Mouse (Mus musculus): ENCODE measurements around the gene Txnrd2. TPM values are rescaled to one million over a fixed set of nuclear protein-coding genes. Genes with fewer than 3 reads are reported as not detected.

The Txnrd2 gene
- polyA plus RNA-seq, 1 experiment from 2014 or later, result 24.8 TPM

DNA sequence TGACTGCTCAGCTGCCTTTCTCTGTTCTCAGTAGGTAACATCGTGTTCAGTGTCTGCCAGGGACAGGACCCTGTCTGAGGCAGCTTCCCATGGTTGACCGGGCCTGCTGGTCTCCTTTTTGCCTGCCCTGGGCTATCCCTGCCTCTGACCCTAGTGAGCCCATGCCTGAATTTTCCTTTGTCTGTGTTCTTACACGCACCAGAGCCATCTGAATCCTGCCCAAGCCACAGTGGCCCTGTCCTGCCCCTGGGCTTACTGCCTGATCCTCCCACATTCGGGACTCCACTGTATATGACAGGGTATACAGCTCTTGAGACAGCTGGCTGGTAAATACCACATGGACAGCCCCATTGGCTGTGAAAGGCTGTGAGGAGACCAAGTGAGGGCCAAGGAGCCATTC is 16.4 kb upstream of the Txnrd2 start:
- Histone ChIP-seq H3K9ac (ENCODE audit: low read length) (no peak overlapping the region), H3K4me1 (replicated peaks; ENCODE audit: control insufficient read depth, insufficient read depth, low read length) (peaks cover 8% of the 10 kb centered on the region; the same call in 1 of the 2 replicates), H3K27ac (ENCODE audit: low read depth, low read length) (no peak overlapping the region; the same call in 1 of the 2 replicates), H3K9me3 (ENCODE audit: control insufficient read depth, low read length) (no peaks in the 10 kb centered on the region), H3K4me2 (ENCODE audit: low read depth, low read length, severe bottlenecking) (no peak overlapping the region), H3K36me3 (ENCODE audit: control insufficient read depth, insufficient read depth, low read length) (peaks cover 6% of the 10 kb centered on the region; the same call in 1 of the 2 replicates), H3K4me3 (ENCODE audit: low read depth, low read length) (no peak overlapping the region), H3K27me3 (ENCODE audit: control insufficient read depth, insufficient read depth, low read length) (no peaks in the 10 kb centered on the region)
- 67% methylated on average over 4 of the region's 4 CpGs for WGBS
- ATAC-seq (replicated peaks; ENCODE audit: low FRiP score) (no peak), DNase-seq (ENCODE audit: low spot score) (no peak)

DNA sequence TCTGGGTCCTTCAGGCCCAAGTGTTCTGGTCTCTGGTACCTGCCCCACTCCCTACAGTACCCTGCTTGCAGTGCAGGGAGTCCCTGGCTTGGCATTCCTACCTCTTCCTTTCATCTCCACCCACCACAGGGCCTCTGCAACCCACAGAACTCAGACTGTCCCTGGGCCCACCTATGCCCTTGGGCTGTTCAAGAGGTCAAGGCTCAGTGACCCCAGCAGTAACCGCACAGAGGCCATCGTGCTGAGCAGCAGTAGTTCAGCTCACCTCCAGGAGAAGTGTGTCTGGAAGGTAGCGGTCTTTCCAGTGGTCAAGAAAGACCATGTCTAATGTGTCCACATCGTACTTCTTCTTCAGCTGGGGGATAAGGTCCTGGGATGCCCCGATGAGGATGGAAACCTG is 15.8 kb upstream of the Txnrd2 start:
- Histone ChIP-seq H3K9ac (ENCODE audit: low read length) (no peak overlapping the region), H3K4me2 (ENCODE audit: low read depth, low read length, severe bottlenecking) (no peak overlapping the region), H3K36me3 (ENCODE audit: control insufficient read depth, insufficient read depth, low read length) (no peaks in the 10 kb centered on the region), H3K27ac (ENCODE audit: low read depth, low read length) (no peak overlapping the region), H3K27me3 (ENCODE audit: control insufficient read depth, insufficient read depth, low read length) (no peaks in the 10 kb centered on the region), H3K4me3 (ENCODE audit: low read depth, low read length) (no peak overlapping the region), H3K9me3 (ENCODE audit: control insufficient read depth, low read length) (no peaks in the 10 kb centered on the region), H3K4me1 (replicated peaks; ENCODE audit: control insufficient read depth, insufficient read depth, low read length) (peaks cover 7% of the 10 kb centered on the region; the same call in 1 of the 2 replicates)
- ATAC-seq (replicated peaks; ENCODE audit: low FRiP score) (no peak), DNase-seq (ENCODE audit: low spot score) (no peak)
- WGBS, result 80% methylated on average over 5 of the region's 5 CpGs

DNA sequence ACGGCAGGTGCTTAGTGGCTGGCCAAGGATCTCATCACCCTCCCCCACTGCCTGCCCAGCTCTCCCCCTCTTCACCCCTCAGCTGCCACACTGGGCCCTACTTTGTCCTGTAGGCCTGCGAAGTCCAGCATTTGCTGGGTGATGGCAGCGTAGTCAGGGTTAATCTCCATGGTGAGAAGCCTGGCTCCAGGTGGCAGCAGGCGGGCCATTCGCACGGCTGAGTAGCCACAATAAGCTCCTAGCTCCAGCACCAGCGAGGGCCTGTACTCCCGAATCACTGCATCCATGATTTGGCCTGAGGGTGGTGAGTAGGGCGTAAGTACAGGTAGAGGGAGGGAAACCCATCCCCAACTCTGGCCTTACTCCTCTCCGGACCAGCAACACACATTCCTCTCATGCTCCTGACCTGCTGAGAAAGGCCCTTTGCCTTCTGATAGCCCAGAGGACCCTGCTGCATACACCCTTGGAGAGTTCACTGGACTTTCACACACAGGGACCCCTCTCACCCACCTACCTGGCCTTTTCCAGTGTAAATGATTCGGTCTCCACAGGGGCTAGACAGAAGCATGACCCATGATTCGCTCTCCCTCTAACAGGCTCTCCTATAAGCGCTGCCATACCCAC is 15.0 kb upstream of the Txnrd2 start:
- DNase-seq (ENCODE audit: low spot score) (no peak), ATAC-seq (replicated peaks; ENCODE audit: low FRiP score) (no peak)
- H3K4me1 ChIP-seq (replicated peaks; ENCODE audit: control insufficient read depth, insufficient read depth, low read length), result peaks cover 6% of the 10 kb centered on the region; the same call in 1 of the 2 replicates
- no peaks in the 10 kb centered on the region for H3K27me3 ChIP-seq (ENCODE audit: control insufficient read depth, insufficient read depth, low read length)
- no peak overlapping the region for H3K9ac ChIP-seq (ENCODE audit: low read length)
- H3K27ac ChIP-seq (ENCODE audit: low read depth, low read length), result no peak overlapping the region
- 57% methylated on average over 13 of the region's 13 CpGs for WGBS
- H3K4me3 ChIP-seq (ENCODE audit: low read depth, low read length), result no peak overlapping the region
- H3K4me2 ChIP-seq (ENCODE audit: low read depth, low read length, severe bottlenecking), result no peak overlapping the region
- H3K9me3 ChIP-seq (ENCODE audit: control insufficient read depth, low read length), result no peaks in the 10 kb centered on the region
- H3K36me3 ChIP-seq (ENCODE audit: control insufficient read depth, insufficient read depth, low read length), result no peaks in the 10 kb centered on the region

DNA sequence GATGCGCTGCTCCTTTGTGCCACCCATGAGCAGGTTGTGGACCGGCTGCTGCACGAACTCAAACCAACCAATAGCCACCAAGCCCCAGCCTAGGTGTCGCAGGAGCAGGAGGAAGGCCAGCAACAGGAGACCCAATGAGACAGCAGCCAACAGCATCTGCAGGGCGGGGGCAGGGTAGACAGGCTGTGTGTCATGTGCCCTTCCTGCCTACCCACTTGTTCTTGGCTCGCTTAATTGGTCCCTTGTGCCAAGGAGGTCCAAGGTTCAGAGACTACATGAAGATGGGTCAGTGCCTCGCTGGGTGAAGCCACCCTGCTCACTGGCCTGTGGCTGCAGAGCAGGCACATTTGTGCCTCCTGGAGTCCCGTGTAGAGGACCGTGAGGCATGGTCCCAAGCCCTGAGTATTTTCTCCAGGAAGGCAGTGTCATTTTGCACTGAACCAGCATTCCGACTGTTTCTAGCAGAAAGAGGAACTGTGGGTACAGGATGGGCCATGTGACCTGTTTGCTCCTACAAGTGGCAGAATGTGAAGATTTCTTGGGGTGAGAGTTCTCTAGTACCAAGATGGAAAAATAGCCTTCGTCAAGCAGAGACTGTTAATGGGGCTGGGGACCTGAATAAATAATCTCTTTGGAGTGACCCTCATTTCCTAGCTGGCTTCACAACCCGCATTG is 14.2 kb upstream of the Txnrd2 start:
- Histone ChIP-seq H3K4me3 (ENCODE audit: low read depth, low read length) (no peak overlapping the region), H3K27ac (ENCODE audit: low read depth, low read length) (no peak overlapping the region), H3K27me3 (ENCODE audit: control insufficient read depth, insufficient read depth, low read length) (no peaks in the 10 kb centered on the region), H3K9me3 (ENCODE audit: control insufficient read depth, low read length) (no peaks in the 10 kb centered on the region), H3K9ac (ENCODE audit: low read length) (no peak overlapping the region), H3K36me3 (ENCODE audit: control insufficient read depth, insufficient read depth, low read length) (no peaks in the 10 kb centered on the region), H3K4me1 (replicated peaks; ENCODE audit: control insufficient read depth, insufficient read depth, low read length) (peaks cover 6% of the 10 kb centered on the region; the same call in 1 of the 2 replicates), H3K4me2 (ENCODE audit: low read depth, low read length, severe bottlenecking) (no peak overlapping the region)
- WGBS, result 84% methylated on average over 12 of the region's 12 CpGs
- no peak for DNase-seq (ENCODE audit: low spot score)
- no peak for ATAC-seq (replicated peaks; ENCODE audit: low FRiP score)

DNA sequence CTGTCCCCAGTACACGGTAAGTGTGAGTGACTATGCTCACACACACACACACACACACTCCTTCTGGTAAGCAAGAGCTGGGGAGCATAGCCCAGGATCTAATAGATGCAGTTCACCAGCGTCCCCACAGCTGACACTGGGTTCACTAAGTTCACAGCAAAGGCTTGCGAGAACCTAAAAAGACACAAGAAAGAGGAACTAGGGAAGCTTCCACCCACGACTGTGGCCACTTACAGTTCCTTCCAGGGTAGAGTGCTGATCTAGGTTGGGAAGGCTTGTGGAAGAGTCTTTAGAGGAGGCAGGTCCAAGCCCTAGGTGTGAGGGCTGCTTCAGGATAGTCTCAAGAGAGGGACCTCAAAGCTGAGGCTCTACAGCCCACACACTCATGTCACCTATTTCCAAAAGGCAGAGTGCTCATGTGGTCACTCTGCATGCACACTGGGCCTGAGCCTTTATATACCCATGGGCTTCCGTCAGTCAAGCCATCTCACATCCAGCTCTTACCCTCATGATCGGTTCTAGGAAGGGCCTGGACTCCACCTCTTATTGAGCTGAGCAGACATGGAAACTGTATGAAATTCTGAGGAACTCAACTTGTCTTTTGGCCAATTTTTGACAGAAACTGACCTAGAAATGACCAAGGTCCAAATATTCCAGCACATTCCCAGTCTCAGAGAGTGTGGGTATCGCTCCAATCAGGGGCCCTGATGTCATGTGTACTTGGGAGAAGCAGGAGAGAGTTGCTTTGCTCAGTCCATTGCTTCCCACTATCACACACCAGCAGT is 13.0 kb upstream of the Txnrd2 start:
- Histone ChIP-seq H3K9me3 (ENCODE audit: control insufficient read depth, low read length) (no peaks in the 10 kb centered on the region), H3K4me2 (ENCODE audit: low read depth, low read length, severe bottlenecking) (no peak overlapping the region), H3K27me3 (ENCODE audit: control insufficient read depth, insufficient read depth, low read length) (no peaks in the 10 kb centered on the region), H3K4me1 (replicated peaks; ENCODE audit: control insufficient read depth, insufficient read depth, low read length) (peaks cover 6% of the 10 kb centered on the region; the same call in 1 of the 2 replicates), H3K9ac (ENCODE audit: low read length) (no peak overlapping the region), H3K4me3 (ENCODE audit: low read depth, low read length) (no peak overlapping the region), H3K27ac (ENCODE audit: low read depth, low read length) (no peak overlapping the region), H3K36me3 (ENCODE audit: control insufficient read depth, insufficient read depth, low read length) (no peaks in the 10 kb centered on the region)
- 89% methylated on average over 7 of the region's 7 CpGs for WGBS
- DNase-seq (ENCODE audit: low spot score) (no peak), ATAC-seq (replicated peaks; ENCODE audit: low FRiP score) (no peak)

DNA sequence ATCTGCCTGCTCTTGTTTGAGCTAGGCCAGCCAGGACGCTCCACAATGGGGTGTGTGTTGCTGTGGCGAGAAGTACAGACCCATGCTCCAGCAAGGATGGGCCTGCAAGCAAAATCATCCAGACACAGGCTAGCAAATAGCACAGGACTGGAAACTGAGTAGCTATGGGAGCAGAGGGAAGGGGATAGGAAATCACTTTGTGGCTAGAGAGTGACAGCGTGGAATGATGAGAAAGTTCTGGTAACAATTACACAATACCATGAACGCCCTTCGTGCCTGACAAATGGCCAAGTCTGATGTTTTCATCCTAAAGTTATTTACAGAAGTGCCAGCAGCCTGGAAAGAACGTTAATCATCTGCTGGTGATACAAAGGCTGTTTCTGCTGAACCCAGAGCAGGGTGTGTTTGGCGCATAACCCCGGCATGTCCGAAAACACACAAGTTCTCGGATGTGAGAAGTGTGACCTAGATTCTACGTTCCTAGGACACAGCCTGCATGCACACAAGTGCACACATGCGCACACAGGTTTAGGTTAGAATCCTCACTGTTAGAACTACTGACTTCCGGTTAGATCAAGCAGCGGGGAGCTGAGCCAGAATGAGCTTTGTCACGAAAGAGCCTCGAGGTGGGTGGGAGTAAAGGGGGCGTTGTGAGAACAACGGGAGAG is 10.0 kb upstream of the Txnrd2 start:
- ATAC-seq (replicated peaks; ENCODE audit: low FRiP score), result no peak
- 89% methylated on average over 18 of the region's 18 CpGs for WGBS
- H3K4me1 ChIP-seq (replicated peaks; ENCODE audit: control insufficient read depth, insufficient read depth, low read length), result peaks cover 4% of the 10 kb centered on the region; the same call in 1 of the 2 replicates
- no peaks in the 10 kb centered on the region for H3K9me3 ChIP-seq (ENCODE audit: control insufficient read depth, low read length)
- H3K27me3 ChIP-seq (ENCODE audit: control insufficient read depth, insufficient read depth, low read length), result no peaks in the 10 kb centered on the region
- H3K4me2 ChIP-seq (ENCODE audit: low read depth, low read length, severe bottlenecking), result no peak overlapping the region
- no peak overlapping the region for H3K9ac ChIP-seq (ENCODE audit: low read length)
- DNase-seq (ENCODE audit: low spot score), result no peak
- H3K36me3 ChIP-seq (ENCODE audit: control insufficient read depth, insufficient read depth, low read length), result no peaks in the 10 kb centered on the region
- H3K4me3 ChIP-seq (ENCODE audit: low read depth, low read length), result no peak overlapping the region
- H3K27ac ChIP-seq (ENCODE audit: low read depth, low read length), result no peak overlapping the region

DNA sequence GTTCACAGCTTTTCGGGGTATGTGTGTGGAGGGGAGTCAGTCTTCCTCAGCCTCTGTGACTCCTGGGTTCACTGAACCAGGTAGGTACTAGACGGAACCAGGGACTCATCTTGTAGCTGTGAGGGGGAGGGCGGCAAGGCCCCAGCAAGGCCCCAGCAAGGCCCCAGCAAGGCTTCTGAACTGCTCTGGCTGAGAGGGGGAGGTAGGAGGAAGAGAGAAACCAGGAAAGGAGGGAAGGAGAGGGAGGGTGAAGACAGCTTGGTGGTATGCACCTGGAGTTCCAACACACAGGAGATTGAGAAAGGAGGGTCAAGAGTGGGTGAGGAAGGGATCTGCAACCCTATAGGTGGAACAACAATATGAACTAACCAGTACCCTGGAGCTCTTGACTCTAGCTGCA is 9.3 kb upstream of the Txnrd2 start:
- H3K27me3 ChIP-seq (ENCODE audit: control insufficient read depth, insufficient read depth, low read length), result no peaks in the 10 kb centered on the region
- H3K9ac ChIP-seq (ENCODE audit: low read length), result no peak overlapping the region
- WGBS, result 94% methylated on average over 3 of the region's 3 CpGs
- no peak overlapping the region for H3K4me3 ChIP-seq (ENCODE audit: low read depth, low read length)
- no peak overlapping the region for H3K4me2 ChIP-seq (ENCODE audit: low read depth, low read length, severe bottlenecking)
- H3K36me3 ChIP-seq (ENCODE audit: control insufficient read depth, insufficient read depth, low read length), result no peaks in the 10 kb centered on the region
- no peak overlapping the region for H3K27ac ChIP-seq (ENCODE audit: low read depth, low read length)
- peaks cover 2% of the 10 kb centered on the region; the same call in 1 of the 2 replicates for H3K4me1 ChIP-seq (replicated peaks; ENCODE audit: control insufficient read depth, insufficient read depth, low read length)
- H3K9me3 ChIP-seq (ENCODE audit: control insufficient read depth, low read length), result no peaks in the 10 kb centered on the region
- ATAC-seq (replicated peaks; ENCODE audit: low FRiP score) (no peak), DNase-seq (ENCODE audit: low spot score) (no peak)

DNA sequence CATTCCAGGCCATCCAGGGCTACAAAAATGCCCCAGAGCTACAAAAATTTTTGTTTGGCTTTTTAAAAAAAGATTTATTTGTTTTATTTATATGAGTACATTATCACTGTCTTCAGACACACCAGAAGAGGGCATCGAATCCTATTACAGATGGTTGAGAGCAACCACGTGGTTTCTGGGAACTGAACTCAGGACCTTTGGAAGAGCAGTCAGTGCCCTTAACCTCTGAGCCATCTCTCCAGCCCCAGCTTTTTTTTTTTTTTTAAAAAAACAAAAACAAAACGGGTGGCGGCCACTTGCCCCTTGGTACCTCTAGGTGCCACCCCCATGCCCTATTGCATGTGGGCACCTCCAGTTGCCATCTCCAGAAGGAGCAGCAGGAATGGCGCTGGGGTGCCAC is 8.7 kb upstream of the Txnrd2 start:
- Histone ChIP-seq H3K4me3 (ENCODE audit: low read depth, low read length) (no peak overlapping the region), H3K4me2 (ENCODE audit: low read depth, low read length, severe bottlenecking) (no peak overlapping the region), H3K9ac (ENCODE audit: low read length) (no peak overlapping the region), H3K9me3 (ENCODE audit: control insufficient read depth, low read length) (no peaks in the 10 kb centered on the region), H3K27me3 (ENCODE audit: control insufficient read depth, insufficient read depth, low read length) (no peaks in the 10 kb centered on the region), H3K27ac (ENCODE audit: low read depth, low read length) (no peak overlapping the region), H3K4me1 (replicated peaks; ENCODE audit: control insufficient read depth, insufficient read depth, low read length) (no peaks in the 10 kb centered on the region), H3K36me3 (ENCODE audit: control insufficient read depth, insufficient read depth, low read length) (no peaks in the 10 kb centered on the region)
- WGBS, result 85% methylated on average over 5 of the region's 5 CpGs
- DNase-seq (ENCODE audit: low spot score) (no peak), ATAC-seq (replicated peaks; ENCODE audit: low FRiP score) (no peak)

Measured in forebrain, embryonic 11.5 days (tissue).